Mouse (Mus musculus) heart, postnatal 0 days (tissue): ENCODE measurements around the gene Pdzk1. TPM values are rescaled to one million over a fixed set of nuclear protein-coding genes. Genes with fewer than 3 reads are reported as not detected.

Experiments used
- ATAC-seq: fragments of 200-750 bp; cut with Nextera tagmentation; 2 replicates; pipeline ENCODE4 v1.8.0; 2017; ENCODE audit warnings: low read depth, moderate number of reproducible peaks, moderate library complexity; ENCODE audit not compliant: insufficient read depth
- DNase-seq: peaks from one replicate; pipeline ENCODE4 v3.0.0-alpha.2; 2016; ENCODE audit warnings: low spot score
- H3K27ac ChIP-seq: fragments of 300-500 bp; sonication (generic); 2 replicates; pipeline ENCODE4 v1.5.1; 2014; ENCODE audit warnings: low read depth, mild to moderate bottlenecking
- H3K27me3 ChIP-seq: fragments of 300-500 bp; sonication (generic); 2 replicates; pipeline ENCODE4 v1.6.1; 2014; ENCODE audit warnings: low read length, mixed read lengths; ENCODE audit not compliant: control insufficient read depth, insufficient read depth
- H3K36me3 ChIP-seq: fragments of 300-500 bp; sonication (generic); replicated peaks from 2 replicates; pipeline ENCODE4 v1.6.1; 2014; ENCODE audit warnings: low read length, mixed read lengths; ENCODE audit not compliant: control insufficient read depth, insufficient read depth
- H3K4me1 ChIP-seq: fragments of 300-500 bp; sonication (generic); 2 replicates; pipeline ENCODE4 v1.6.1; 2014; ENCODE audit warnings: antibody characterized with exemption; ENCODE audit not compliant: control insufficient read depth, insufficient read depth
- H3K4me2 ChIP-seq: fragments of 300-500 bp; sonication (generic); 2 replicates; pipeline ENCODE4 v1.6.1; 2014; ENCODE audit warnings: low read depth, mild to moderate bottlenecking, low read length, moderate library complexity
- H3K4me3 ChIP-seq: fragments of 300-500 bp; sonication (generic); 2 replicates; pipeline ENCODE4 v1.5.1; 2014; ENCODE audit warnings: low read depth, low read length
- H3K9ac ChIP-seq: fragments of 300-500 bp; sonication (generic); replicated peaks from 2 replicates; pipeline ENCODE4 v1.6.1; 2014; ENCODE audit warnings: low read depth, low read length, mixed read lengths
- H3K9me3 ChIP-seq: fragments of 300-500 bp; sonication (generic); replicated peaks from 2 replicates; pipeline ENCODE4 v1.6.1; 2016; ENCODE audit warnings: low read length; ENCODE audit not compliant: control insufficient read depth
- CTCF ChIP-seq: IDR thresholded peaks from 2 replicates; pipeline ENCODE4 v1.5.1; 2016; ENCODE audit warnings: antibody characterized with exemption, control low read depth, low read depth
- EP300 ChIP-seq: IDR thresholded peaks from 2 replicates; pipeline ENCODE4 v1.6.1; 2016; ENCODE audit warnings: antibody characterized with exemption, low read depth
- WGBS: fragments of 180-500 bp; shearing (Covaris S2); extraction: QIAGEN DNeasy Blood & Tissue Kit; methylation state at CpG from one replicate; pipeline ENCODE4 v1.1.7; 2014; 5-methylcytosine and 5-hydroxymethylcytosine counted together
- polyA plus RNA-seq: library from polyadenylated mRNA; unstranded; fragments of >200 nt; fragmentation: Nextera tagmentation; extraction: Ambion mirVana; gene quantifications from 2 replicates; pipeline ENCODE4 v1.2.1, GENCODE M21; 2015
- total RNA-seq: library from RNA; depleted of rRNA; stranded (reverse); fragments of >200 nt; gene quantifications from 2 replicates; pipeline ENCODE4 v1.2.3, GENCODE M21; 2014; ENCODE audit warnings: low replicate concordance

The Pdzk1 gene
- total and polyA plus RNA-seq, 2 experiments from 2014 or later: 0.11 TPM; not detected in 1

GRCm38 (mm10) chr3:96855833-96856232 is 26.7 kb downstream of the Pdzk1 start:
- no peaks in the 10 kb centered on the region for H3K36me3 ChIP-seq
- no peak overlapping the region for H3K4me2 ChIP-seq
- H3K27me3 ChIP-seq: no peaks in the 10 kb centered on the region
- H3K9ac ChIP-seq: no peak overlapping the region
- no peak for TF ChIP-seq CTCF
- TF ChIP-seq EP300: no peak
- 58% methylated on average over 3 of the region's 3 CpGs for WGBS
- ATAC-seq (no peak), DNase-seq (no peak)
- H3K4me3 ChIP-seq: no peak overlapping the region
- H3K9me3 ChIP-seq: no peaks in the 10 kb centered on the region
- H3K27ac ChIP-seq: no peak overlapping the region
- H3K4me1 ChIP-seq: peaks cover 5% of the 10 kb centered on the region

GRCm38 (mm10) chr3:96860498-96860897 is 31.4 kb downstream of the Pdzk1 start:
- ATAC-seq: no peak

GRCm38 (mm10) chr3:96867863-96868262 is 38.8 kb downstream of the Pdzk1 start:
- ATAC-seq (no peak), DNase-seq (no peak)
- no peaks in the 10 kb centered on the region for H3K4me1 ChIP-seq
- no peaks in the 10 kb centered on the region for H3K27me3 ChIP-seq
- H3K9me3 ChIP-seq: no peaks in the 10 kb centered on the region
- H3K4me3 ChIP-seq: no peak overlapping the region
- TF ChIP-seq EP300 (no peak), CTCF (no peak)
- peaks cover 37% of the 10 kb centered on the region for H3K36me3 ChIP-seq
- no peak overlapping the region for H3K9ac ChIP-seq
- H3K27ac ChIP-seq: no peak overlapping the region
- H3K4me2 ChIP-seq: no peak overlapping the region
- 83% methylated on average over 3 of the region's 3 CpGs for WGBS

More at GRCm38 (mm10) chr3:96860498-96860897, 31.4 kb downstream of the Pdzk1 start:
- Histone ChIP-seq H3K9ac (no peak overlapping the region), H3K4me1 (no peaks in the 10 kb centered on the region), H3K4me3 (no peak overlapping the region), H3K9me3 (no peaks in the 10 kb centered on the region), H3K27me3 (no peaks in the 10 kb centered on the region), H3K36me3 (no peaks in the 10 kb centered on the region), H3K4me2 (no peak overlapping the region), H3K27ac (no peak overlapping the region)
- TF ChIP-seq CTCF: no peak
- TF ChIP-seq EP300: no peak
- 86% methylated on average over 5 of the region's 5 CpGs for WGBS
- no peak for DNase-seq

- no peak overlapping the region for H3K4me2 ChIP-seq
- no peak for ATAC-seq
- no peaks in the 10 kb centered on the region for H3K9me3 ChIP-seq
- H3K27me3 ChIP-seq: no peaks in the 10 kb centered on the region
- no peak overlapping the region for H3K27ac ChIP-seq
- no peak overlapping the region for H3K4me3 ChIP-seq
- DNase-seq: no peak
- H3K36me3 ChIP-seq: peaks cover 44% of the 10 kb centered on the region
- WGBS: 87% methylated on average over 8 of the region's 8 CpGs
- TF ChIP-seq EP300: no peak
- no peak for TF ChIP-seq CTCF
- no peaks in the 10 kb centered on the region for H3K4me1 ChIP-seq
- no peak overlapping the region for H3K9ac ChIP-seq
Measured at GRCm38 (mm10) chr3:96868566-96868965, 39.5 kb downstream of the Pdzk1 start.

- H3K36me3 ChIP-seq: peaks cover 48% of the 10 kb centered on the region
- no peak overlapping the region for H3K4me2 ChIP-seq
- WGBS: 90% methylated on average over 7 of the region's 7 CpGs
- ATAC-seq: no peak
- no peak overlapping the region for H3K27ac ChIP-seq
- H3K9ac ChIP-seq: no peak overlapping the region
- no peak for DNase-seq
- H3K9me3 ChIP-seq: no peaks in the 10 kb centered on the region
- H3K27me3 ChIP-seq: no peaks in the 10 kb centered on the region
- H3K4me3 ChIP-seq: no peak overlapping the region
- TF ChIP-seq CTCF (no peak), EP300 (no peak)
- H3K4me1 ChIP-seq: no peaks in the 10 kb centered on the region
Measured at GRCm38 (mm10) chr3:96869091-96869490, 40.0 kb downstream of the Pdzk1 start.

GRCm38 (mm10) chr3:96870270-96870669 is 41.2 kb downstream of the Pdzk1 start:
- no peak for DNase-seq
- Histone ChIP-seq H3K4me3 (no peak overlapping the region), H3K4me2 (no peak overlapping the region), H3K9me3 (no peaks in the 10 kb centered on the region), H3K9ac (no peak overlapping the region), H3K4me1 (no peaks in the 10 kb centered on the region), H3K36me3 (peaks cover 58% of the 10 kb centered on the region), H3K27ac (no peak overlapping the region), H3K27me3 (no peaks in the 10 kb centered on the region)
- WGBS: 87% methylated on average over 2 of the region's 2 CpGs
- no peak for ATAC-seq
- TF ChIP-seq CTCF: no peak
- TF ChIP-seq EP300: no peak
